8 mouse cellular contexts compared by ENCODE assay signal in genomic region chr19:59344304-59344711, GRCm38 (mm10). TPM values are rescaled to one million over a fixed set of nuclear protein-coding genes. Genes with fewer than 3 reads are reported as not detected.
DNase-seq lines count a peak whose midpoint lies in the region; ATAC-seq and TF ChIP-seq lines count a peak whose summit lies in the region.

No protein-coding gene starts in this region.

- H3K4me1 ChIP-seq in heart, embryonic 15.5 days (replicated peaks) = peaks cover 27% of the 10 kb centered on the region
- H3K4me1 ChIP-seq in lung, embryonic 14.5 days (ENCODE audit: insufficient read depth) = peaks cover 6% of the 10 kb centered on the region
- peaks cover 48% of the 10 kb centered on the region for H3K4me1 ChIP-seq in neural tube, embryonic 13.5 days (replicated peaks)

- ATAC-seq in heart, embryonic 15.5 days (replicated peaks; ENCODE audit: insufficient number of reproducible peaks, insufficient read depth, low FRiP score, low read depth) = no peak
- no peak for ATAC-seq in lung, embryonic 14.5 days (ENCODE audit: insufficient read depth)
- no peak for ATAC-seq in neural tube, embryonic 13.5 days (ENCODE audit: low read depth)

- peak overlapping the region; percentile 98 for H3K4me3 ChIP-seq in heart, embryonic 15.5 days
- peak overlapping the region; percentile 91 for H3K4me3 ChIP-seq in lung, embryonic 14.5 days (ENCODE audit: low read depth, low read length)
- peak overlapping the region; percentile 79 for H3K4me3 ChIP-seq in neural tube, embryonic 13.5 days

- H3K9me3 ChIP-seq in heart, embryonic 15.5 days (replicated peaks) = no peaks in the 10 kb centered on the region
- no peaks in the 10 kb centered on the region for H3K9me3 ChIP-seq in lung, embryonic 14.5 days (ENCODE audit: low read depth, low read length)
- H3K9me3 ChIP-seq in neural tube, embryonic 13.5 days = no peaks in the 10 kb centered on the region

- no peaks in the 10 kb centered on the region for H3K36me3 ChIP-seq in heart, embryonic 15.5 days
- H3K36me3 ChIP-seq in lung, embryonic 14.5 days (ENCODE audit: insufficient read depth) = no peaks in the 10 kb centered on the region
- no peaks in the 10 kb centered on the region for H3K36me3 ChIP-seq in neural tube, embryonic 13.5 days

- peak overlapping the region; percentile 98 for H3K4me2 ChIP-seq in heart, embryonic 15.5 days
- peak overlapping the region; percentile 98 for H3K4me2 ChIP-seq in lung, embryonic 14.5 days
- peak overlapping the region; percentile 100 for H3K4me2 ChIP-seq in neural tube, embryonic 13.5 days

- H3K27me3 ChIP-seq in heart, embryonic 15.5 days = peaks cover 6% of the 10 kb centered on the region; the same call in 1 of the 2 replicates
- H3K27me3 ChIP-seq in lung, embryonic 14.5 days (ENCODE audit: insufficient read depth, low read length) = no peaks in the 10 kb centered on the region
- no peaks in the 10 kb centered on the region for H3K27me3 ChIP-seq in neural tube, embryonic 13.5 days

- TF ChIP-seq CTCF in lung, embryonic 14.5 days (IDR thresholded peaks at IDR 0.05; ENCODE audit: low read depth) = no peak

- peak overlapping the region; percentile 96 for H3K9ac ChIP-seq in heart, embryonic 15.5 days
- peak overlapping the region; percentile 91 for H3K9ac ChIP-seq in lung, embryonic 14.5 days
- H3K9ac ChIP-seq in neural tube, embryonic 13.5 days = peak overlapping the region; percentile 87

- WGBS in heart, embryonic 15.5 days = under 1% methylated on average over 14 of the region's 14 CpGs
- under 1% methylated on average over 14 of the region's 14 CpGs for WGBS in lung, embryonic 14.5 days
- WGBS in neural tube, embryonic 13.5 days = under 1% methylated on average over 14 of the region's 14 CpGs

- DNase-seq in urinary bladder, postnatal 14 days (ENCODE audit: low spot score) = peak; percentile 22
- DNase-seq in urinary bladder, postnatal 4 days (ENCODE audit: low spot score in 2 of 2) = no peak
- DNase-seq in embryo, embryonic 10.5 days (ENCODE audit: low spot score) = peak; percentile 51
- DNase-seq in kidney, postnatal 14 days = peak; percentile 36
- peak; percentile 58 for DNase-seq in lung, embryonic 14.5 days
- DNase-seq in thymus, adult 18-20 months = peak; percentile 36 to 50

- H3K27ac ChIP-seq in heart, embryonic 15.5 days = peak overlapping the region; percentile 94; the same call in 1 of the 2 replicates
- no peak overlapping the region for H3K27ac ChIP-seq in lung, embryonic 14.5 days (ENCODE audit: low read depth)
- H3K27ac ChIP-seq in neural tube, embryonic 13.5 days (replicated peaks) = no peak overlapping the region

RNA-seq across cellular contexts. Expression of gene Pdzd8, which starts 1.3 kb away (rescaled TPM):
- polyA plus RNA-seq in heart, embryonic 15.5 days (2015; fragmentation: Nextera tagmentation; extraction: Ambion mirVana) = 6.9 and 8.0 TPM in 2 replicates
- polyA plus RNA-seq in lung, embryonic 14.5 days (2014; fragmentation: Nextera tagmentation; extraction: Ambion mirVana) = 15.9 and 16.5 TPM in 2 replicates
- polyA plus RNA-seq in neural tube, embryonic 13.5 days (2015; fragmentation: Nextera tagmentation; extraction: Ambion mirVana) = 10.4 and 10.9 TPM in 2 replicates

RNA-seq across cellular contexts. Expression of gene Rps12-ps3, which starts 22.2 kb away (rescaled TPM):
- 6.0 TPM in 1 of 2 replicates, not detected in the other for polyA plus RNA-seq in heart, embryonic 15.5 days (2015; fragmentation: Nextera tagmentation; extraction: Ambion mirVana)
- 30.7 and 43.3 TPM in 2 replicates for polyA plus RNA-seq in lung, embryonic 14.5 days (2014; fragmentation: Nextera tagmentation; extraction: Ambion mirVana)
- 4.9 and 12.1 TPM in 2 replicates for polyA plus RNA-seq in neural tube, embryonic 13.5 days (2015; fragmentation: Nextera tagmentation; extraction: Ambion mirVana)

Comparison
In these comparisons a context has a peak if more than half of its experiments do, and no peak if none do; other contexts are left out.
1. DNase-seq: peak in urinary bladder, postnatal 14 days (single experiment), embryo, embryonic 10.5 days (single experiment), kidney, postnatal 14 days (single experiment), lung, embryonic 14.5 days (single experiment) and thymus, adult 18-20 months (2 of 2); none in urinary bladder, postnatal 4 days (0 of 2).
2. Peak in every context shown above with its lines, with median percentiles within 50 percentile points of each other: H3K4me2 ChIP-seq, H3K4me3 ChIP-seq and H3K9ac ChIP-seq.